Mouse (Mus musculus): ENCODE data around the gene Acoxl.

Acoxl gene

GRCm38 (mm10) chr2:128032111-128032510 is 193.4 kb downstream of the Acoxl start:
- DNase-seq (ENCODE audit: low spot score in 2 of 2) = no peak

GRCm38 (mm10) chr2:128033503-128033902 is 194.8 kb downstream of the Acoxl start:
- no peak for DNase-seq (ENCODE audit: low spot score in 2 of 2)

DNA sequence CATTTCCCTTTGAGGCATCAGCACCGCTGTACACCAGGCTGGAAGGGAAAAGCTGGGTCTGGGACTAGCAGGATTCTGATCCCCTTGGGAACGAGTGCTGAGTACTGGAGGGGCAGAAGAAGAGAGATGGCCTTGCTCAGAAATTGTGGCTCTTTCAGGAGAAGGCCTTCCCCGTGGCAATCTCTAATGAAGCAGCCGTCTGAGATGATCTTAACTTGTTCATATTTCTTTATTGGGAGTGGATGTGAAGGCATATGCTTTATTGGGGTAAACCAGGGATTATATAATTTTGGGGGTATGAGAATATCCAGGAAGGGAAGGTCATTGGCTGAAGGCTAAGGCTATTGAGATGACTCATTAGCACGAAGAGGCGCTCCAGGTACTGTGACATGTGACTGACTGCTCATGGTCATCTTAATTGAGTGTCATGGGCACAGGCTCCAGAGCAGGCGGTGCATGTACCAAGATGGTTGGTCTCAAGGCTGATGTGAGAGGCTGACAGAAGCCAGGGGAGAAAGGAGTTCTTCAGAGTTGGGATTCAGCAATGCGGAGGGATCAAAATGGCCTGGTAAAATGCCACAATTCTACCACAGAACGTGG is 195.5 kb downstream of the Acoxl start:
- no peak for DNase-seq (ENCODE audit: low spot score in 2 of 2)

- DNase-seq (ENCODE audit: low spot score in 2 of 2) = peak in 1 of 2 experiments; percentile 7
These were observed 199.7 kb downstream of the Acoxl start for GRCm38 (mm10) chr2:128038259-128038890.

GRCm38 (mm10) chr2:128041066-128041750 is 202.5 kb downstream of the Acoxl start:
- peak in 1 of 2 experiments; percentile 27 for DNase-seq (ENCODE audit: low spot score in 2 of 2)

- DNase-seq (ENCODE audit: low spot score in 2 of 2) = no peak
These were observed 207.8 kb downstream of the Acoxl start for GRCm38 (mm10) chr2:128046454-128046853.

DNA sequence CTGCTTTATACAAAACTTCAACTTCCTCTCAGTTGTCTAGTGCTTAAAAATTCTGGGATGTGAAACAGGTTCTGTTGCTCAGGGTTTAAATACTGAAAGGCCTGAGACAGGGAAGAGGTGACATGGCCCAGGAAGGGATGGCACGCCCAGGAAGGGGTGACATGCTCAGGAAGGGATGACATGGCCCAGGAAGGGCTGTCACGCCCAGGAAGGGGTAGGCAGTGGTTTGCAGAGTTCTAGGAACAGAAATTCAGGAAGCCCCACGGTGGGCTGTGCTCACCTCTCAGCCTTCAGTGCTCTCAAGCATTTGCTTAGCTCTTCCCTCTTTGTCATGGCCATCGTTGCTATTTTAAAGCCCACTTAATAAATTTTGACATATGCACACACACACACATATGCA is 216.2 kb downstream of the Acoxl start:
- no peak for DNase-seq (ENCODE audit: low spot score in 2 of 2)

DNA sequence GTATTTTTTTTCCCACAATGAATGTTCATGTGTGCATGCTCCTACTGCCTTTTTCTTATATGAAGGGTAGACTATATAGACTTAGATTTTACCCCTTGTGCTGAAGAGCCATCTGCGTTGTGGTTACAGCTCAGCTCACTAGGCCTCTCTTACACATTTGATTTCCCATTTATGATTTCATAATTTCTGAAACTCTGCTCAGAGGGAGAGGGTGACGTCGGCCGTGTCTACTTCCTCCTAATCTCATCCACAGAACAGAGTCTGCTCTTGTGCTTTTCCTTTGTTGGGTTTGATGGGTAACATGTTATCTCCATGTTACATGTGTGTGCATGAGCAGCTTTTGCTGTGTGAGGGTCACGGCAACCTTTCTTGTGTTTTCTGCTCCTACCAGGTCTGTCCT is 219.2 kb downstream of the Acoxl start:
- DNase-seq (ENCODE audit: low spot score in 2 of 2) = no peak

GRCm38 (mm10) chr2:128058627-128059026 is 220.0 kb downstream of the Acoxl start:
- DNase-seq (ENCODE audit: low spot score in 2 of 2) = no peak

DNA sequence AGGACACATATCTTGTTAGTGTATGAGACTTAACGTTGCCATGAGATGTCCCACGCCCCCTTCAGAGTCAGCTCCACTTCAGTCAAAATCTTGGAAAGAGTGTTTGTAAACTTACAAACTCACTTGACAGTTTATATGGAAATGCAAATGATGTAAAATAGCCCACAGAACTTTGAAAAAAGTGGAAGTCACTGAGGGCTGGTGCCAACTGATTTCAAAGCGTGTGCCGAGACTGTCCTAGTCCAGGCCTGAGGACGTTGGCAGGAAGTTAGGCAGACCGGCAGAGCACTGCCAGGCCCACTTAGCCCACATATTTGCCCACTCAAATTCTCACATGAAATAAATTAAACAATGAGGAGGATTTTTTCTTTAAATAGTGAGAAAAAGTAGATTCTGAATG is 221.5 kb downstream of the Acoxl start:
- no peak for DNase-seq (ENCODE audit: low spot score in 2 of 2)

DNA sequence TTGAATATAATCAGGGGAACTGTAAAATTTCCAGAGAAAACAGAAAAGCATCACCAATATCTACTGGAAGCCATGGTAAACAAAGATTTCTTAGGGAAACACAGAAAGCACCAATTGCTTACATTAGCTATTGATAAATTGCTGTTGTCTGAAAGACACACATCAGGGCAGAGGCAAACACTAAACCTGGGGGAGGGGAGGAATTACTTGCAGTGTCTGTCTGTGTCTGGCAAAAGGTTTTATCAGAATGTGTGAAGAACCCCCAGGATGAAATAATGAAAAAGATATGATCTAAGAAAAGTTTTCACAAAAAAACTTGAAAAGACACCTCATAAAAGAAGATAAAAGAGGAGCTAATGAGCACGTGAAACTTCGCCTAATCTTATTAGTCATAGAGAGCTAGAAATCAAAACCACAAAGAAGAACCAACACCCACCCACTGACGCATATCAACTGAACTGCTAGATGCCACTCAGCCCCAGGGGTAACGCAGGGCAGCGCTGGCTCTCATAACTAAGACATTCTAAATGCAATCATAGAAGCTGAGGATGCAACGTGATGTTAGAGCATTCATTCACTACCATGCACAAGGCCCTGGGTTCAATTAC is 222.1 kb downstream of the Acoxl start:
- no peak for DNase-seq (ENCODE audit: low spot score in 2 of 2)

GRCm38 (mm10) chr2:128061491-128061890 is 222.8 kb downstream of the Acoxl start:
- DNase-seq (ENCODE audit: low spot score in 2 of 2) = no peak

- no peak for DNase-seq (ENCODE audit: low spot score in 2 of 2)
These were observed 224.1 kb downstream of the Acoxl start for GRCm38 (mm10) chr2:128062756-128063155.

- no peak for DNase-seq (ENCODE audit: low spot score in 2 of 2)
These were observed 226.3 kb downstream of the Acoxl start for GRCm38 (mm10) chr2:128065013-128065412.

DNA sequence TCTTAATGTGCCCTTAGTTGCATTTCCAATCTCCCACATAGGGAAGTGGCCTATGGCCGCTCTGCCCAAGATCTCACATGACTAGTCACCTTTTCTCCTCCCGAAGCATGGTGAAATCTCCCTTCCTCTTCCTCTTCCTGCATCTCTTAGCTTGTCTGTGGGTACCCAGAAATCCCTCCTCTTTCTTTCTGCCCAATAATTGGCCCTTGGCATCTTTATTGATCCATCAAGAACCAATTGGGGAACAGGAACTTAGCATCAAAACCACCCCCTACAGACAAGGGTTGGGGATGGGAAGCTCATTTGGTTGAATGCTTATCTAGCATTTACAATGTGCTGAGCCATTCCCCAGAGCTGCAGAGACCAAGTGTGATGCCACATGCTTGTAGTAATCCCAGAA is 226.9 kb downstream of the Acoxl start:
- no peak for DNase-seq (ENCODE audit: low spot score in 2 of 2)

- DNase-seq (ENCODE audit: low spot score in 2 of 2) = no peak
These were observed 228.5 kb downstream of the Acoxl start for GRCm38 (mm10) chr2:128067162-128067561.

GRCm38 (mm10) chr2:128067596-128067995 is 228.9 kb downstream of the Acoxl start:
- no peak for DNase-seq (ENCODE audit: low spot score in 2 of 2)

GRCm38 (mm10) chr2:128068176-128068575 is 229.5 kb downstream of the Acoxl start:
- no peak for DNase-seq (ENCODE audit: low spot score in 2 of 2)

- no peak for DNase-seq (ENCODE audit: low spot score in 2 of 2)
These were observed 230.3 kb downstream of the Acoxl start for GRCm38 (mm10) chr2:128069025-128069424.

DNA sequence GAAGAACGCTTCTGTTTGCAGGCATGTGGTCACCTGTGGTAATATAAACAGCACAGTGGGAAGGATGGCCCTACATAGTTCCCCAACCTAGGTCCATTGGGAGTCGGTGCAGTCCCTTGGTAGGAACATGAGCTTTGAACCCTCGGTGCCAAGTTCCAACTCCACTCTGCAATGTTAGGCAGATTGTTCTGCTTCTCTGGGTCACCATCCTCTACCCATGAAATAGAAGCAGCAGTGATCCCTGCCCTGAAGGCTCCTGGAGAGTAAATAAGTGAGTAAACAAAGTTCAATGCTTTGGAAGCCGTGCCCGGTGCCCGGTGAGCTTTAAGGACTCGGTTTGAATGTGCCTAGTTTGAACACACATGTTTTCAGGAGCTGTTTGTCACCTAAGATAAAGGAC is 233.1 kb downstream of the Acoxl start:
- no peak for DNase-seq (ENCODE audit: low spot score in 2 of 2)

DNA sequence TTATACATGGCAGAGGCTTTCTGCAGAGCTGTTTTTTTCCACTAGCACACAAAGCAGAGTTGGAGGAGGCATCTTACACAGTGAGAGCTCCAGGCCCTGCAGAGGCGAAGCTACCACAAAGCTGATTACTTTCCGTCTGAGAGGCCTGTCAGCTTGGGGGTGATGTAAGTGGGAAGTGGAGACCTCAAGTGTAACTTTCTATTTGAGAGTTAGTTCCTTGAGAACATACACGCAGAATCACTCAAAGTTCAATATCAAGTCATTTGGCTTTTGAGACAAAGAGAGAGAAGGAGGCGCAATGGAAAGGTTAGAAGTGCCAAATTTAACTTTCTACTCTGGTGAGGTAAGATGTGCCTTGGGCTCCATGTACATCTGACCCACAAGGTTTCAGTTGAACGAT is 234.3 kb downstream of the Acoxl start:
- DNase-seq (ENCODE audit: low spot score in 2 of 2) = no peak

DNA sequence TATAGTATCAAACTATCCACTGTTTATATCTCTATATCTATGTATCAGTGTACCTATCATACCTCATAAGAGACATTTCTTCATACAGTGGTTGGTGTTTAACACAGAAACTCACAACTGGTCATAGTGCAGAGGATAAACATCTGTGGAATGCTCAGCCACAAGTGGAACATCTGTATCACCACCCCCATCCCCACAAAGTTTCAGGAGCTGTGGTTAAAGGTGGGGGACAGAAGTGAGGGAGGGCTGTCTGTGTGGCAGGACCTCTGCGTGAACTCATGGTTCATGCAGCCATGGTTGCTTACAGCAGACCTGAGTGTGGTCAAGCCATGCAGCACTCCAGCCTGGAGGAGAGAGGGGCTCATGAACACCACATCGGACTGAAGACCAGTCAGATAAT is 234.9 kb downstream of the Acoxl start:
- DNase-seq (ENCODE audit: low spot score in 2 of 2) = no peak

DNA sequence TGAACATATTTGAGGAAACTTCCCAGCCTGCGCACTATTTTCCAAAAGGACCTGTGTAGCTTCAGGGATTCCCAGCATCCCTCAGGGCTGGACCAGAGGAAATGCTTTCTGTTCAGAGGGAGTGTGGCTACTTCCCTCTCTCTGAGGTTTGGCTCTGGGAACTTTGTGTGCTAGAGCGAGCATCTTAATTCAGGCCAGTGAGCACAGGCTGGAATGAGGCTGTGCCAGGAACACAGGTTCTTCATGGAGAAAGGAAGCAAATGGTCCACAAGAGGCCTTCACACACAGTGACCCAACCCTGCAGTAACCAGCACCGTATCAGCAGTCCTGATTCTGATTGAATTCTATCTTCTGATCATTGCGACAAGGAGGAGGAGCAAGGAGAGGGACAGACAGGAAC is 238.3 kb downstream of the Acoxl start:
- no peak for DNase-seq (ENCODE audit: low spot score in 2 of 2)

Measured in right cerebral cortex, adult 2 months (tissue).